15 mouse cellular contexts compared by ENCODE assay signal in genomic region chr7:51790690-51791560, GRCm38 (mm10).
DNase-seq lines count a peak whose midpoint lies in the region; ATAC-seq lines count a peak whose summit lies in the region.
"Had no signal": no experiment of that assay in that cellular context is flagged by ENCODE, and none has a peak within 500 bp of the region (broad histone marks: within the 10 kb centered on the region; RNA-seq: fewer than 3 reads in every experiment).

No protein-coding gene starts in this region.

- peak; percentile 40 for DNase-seq in neural tube, embryonic 11.5 days (ENCODE audit: low spot score)
- DNase-seq in neural tube, embryonic 10.5 days (ENCODE audit: extremely low spot score, low spot score) = no peak
- DNase-seq in midbrain, embryonic 11.5 days (ENCODE audit: low spot score, missing footprints) = no peak
- peak; percentile 90 for DNase-seq in retina, postnatal 1 day
- DNase-seq in liver, embryonic 11.5 days (ENCODE audit: low spot score) = no peak
- no peak for DNase-seq in thymus, postnatal 4 days
- DNase-seq: cerebellum, adult 8-10 months; gastrocnemius, postnatal 14 days; lung, postnatal 36 days had no signal

- H3K36me3 ChIP-seq in neural tube, embryonic 11.5 days (ENCODE audit: control insufficient read depth, insufficient read depth, low read length) = no peaks in the 10 kb centered on the region
- no peaks in the 10 kb centered on the region for H3K36me3 ChIP-seq in forebrain, embryonic 16.5 days (ENCODE audit: control insufficient read depth, insufficient read depth)
- no peaks in the 10 kb centered on the region for H3K36me3 ChIP-seq in midbrain, embryonic 11.5 days (ENCODE audit: control insufficient read depth, insufficient read depth, low read length)
- no peaks in the 10 kb centered on the region for H3K36me3 ChIP-seq in liver, embryonic 11.5 days (ENCODE audit: control insufficient read depth, insufficient read depth, low read length)

- no peaks in the 10 kb centered on the region for H3K27me3 ChIP-seq in neural tube, embryonic 11.5 days (ENCODE audit: control insufficient read depth, insufficient read depth, low read length)
- H3K27me3 ChIP-seq in forebrain, embryonic 16.5 days (replicated peaks; ENCODE audit: control insufficient read depth, insufficient read depth, low read length) = no peaks in the 10 kb centered on the region
- H3K27me3 ChIP-seq in midbrain, embryonic 11.5 days (ENCODE audit: control insufficient read depth, insufficient read depth, low read length) = no peaks in the 10 kb centered on the region
- no peaks in the 10 kb centered on the region for H3K27me3 ChIP-seq in liver, embryonic 11.5 days (replicated peaks; ENCODE audit: control insufficient read depth, insufficient read depth, low read length)

- ATAC-seq in neural tube, embryonic 11.5 days (ENCODE audit: insufficient read depth, low FRiP score, low TSS enrichment) = peak; percentile 76; the same call in 1 of the 2 replicates
- peak; percentile 83 for ATAC-seq in forebrain, embryonic 16.5 days
- peak; percentile 88; the same call in 1 of the 2 replicates for ATAC-seq in midbrain, embryonic 11.5 days (ENCODE audit: low FRiP score)
- ATAC-seq in erythroblast, adult 5-6 weeks (replicated peaks; ENCODE audit: low FRiP score, poor library complexity, severe bottlenecking) = no peak
- ATAC-seq in liver, embryonic 11.5 days (replicated peaks; ENCODE audit: low FRiP score) = no peak
- ATAC-seq: intestine, embryonic 16.5 days had no signal

- 64% methylated on average over 17 of the region's 17 CpGs for WGBS in neural tube, embryonic 11.5 days
- 28% methylated on average over 17 of the region's 17 CpGs for WGBS in forebrain, embryonic 16.5 days
- 61% methylated on average over 17 of the region's 17 CpGs for WGBS in midbrain, embryonic 11.5 days
- WGBS in liver, embryonic 11.5 days = 79% methylated on average over 17 of the region's 17 CpGs

- no peaks in the 10 kb centered on the region for H3K4me1 ChIP-seq in neural tube, embryonic 11.5 days (ENCODE audit: control insufficient read depth, insufficient read depth, low read length)
- peaks cover 7% of the 10 kb centered on the region for H3K4me1 ChIP-seq in forebrain, embryonic 16.5 days (replicated peaks; ENCODE audit: control insufficient read depth, insufficient read depth, low read length)
- H3K4me1 ChIP-seq in midbrain, embryonic 11.5 days (ENCODE audit: control insufficient read depth, insufficient read depth, low read length) = no peaks in the 10 kb centered on the region
- H3K4me1 ChIP-seq in liver, embryonic 11.5 days (replicated peaks; ENCODE audit: control insufficient read depth, insufficient read depth, low read length) = no peaks in the 10 kb centered on the region

- no peak overlapping the region; the same call in 1 of the 2 replicates for H3K27ac ChIP-seq in neural tube, embryonic 11.5 days (ENCODE audit: low read depth, low read length)
- H3K27ac ChIP-seq in forebrain, embryonic 16.5 days (ENCODE audit: low read length) = peak overlapping the region; percentile 68
- H3K27ac ChIP-seq in midbrain, embryonic 11.5 days (ENCODE audit: low read depth, low read length) = peak overlapping the region; percentile 28; the same call in 1 of the 2 replicates
- no peak overlapping the region for H3K27ac ChIP-seq in liver, embryonic 11.5 days (ENCODE audit: low read depth, low read length)
- H3K27ac ChIP-seq: liver, embryonic 14.5 days had no signal

- H3K4me2 ChIP-seq in neural tube, embryonic 11.5 days (ENCODE audit: low read depth) = no peak overlapping the region
- H3K4me2 ChIP-seq in forebrain, embryonic 16.5 days (ENCODE audit: low read length) = peak overlapping the region; percentile 22; the same call in 1 of the 2 replicates
- no peak overlapping the region for H3K4me2 ChIP-seq in midbrain, embryonic 11.5 days
- H3K4me2 ChIP-seq in liver, embryonic 11.5 days = no peak overlapping the region

- no peaks in the 10 kb centered on the region for H3K9me3 ChIP-seq in neural tube, embryonic 11.5 days (ENCODE audit: control insufficient read depth, low read length)
- no peaks in the 10 kb centered on the region for H3K9me3 ChIP-seq in forebrain, embryonic 16.5 days (ENCODE audit: control insufficient read depth, low read length)
- no peaks in the 10 kb centered on the region for H3K9me3 ChIP-seq in midbrain, embryonic 11.5 days (ENCODE audit: control insufficient read depth, low read length)
- H3K9me3 ChIP-seq in liver, embryonic 11.5 days (ENCODE audit: control insufficient read depth, low read length) = no peaks in the 10 kb centered on the region

- H3K9ac ChIP-seq in neural tube, embryonic 11.5 days (ENCODE audit: low read length) = no peak overlapping the region
- H3K9ac ChIP-seq in forebrain, embryonic 16.5 days (replicated peaks; ENCODE audit: low read depth, low read length) = no peak overlapping the region
- H3K9ac ChIP-seq in midbrain, embryonic 11.5 days (ENCODE audit: low read length) = no peak overlapping the region
- H3K9ac ChIP-seq in liver, embryonic 11.5 days (ENCODE audit: low read depth, low read length) = no peak overlapping the region
- H3K9ac ChIP-seq: liver, embryonic 14.5 days had no signal

- no peak overlapping the region for H3K4me3 ChIP-seq in neural tube, embryonic 11.5 days (ENCODE audit: low read depth, low read length)
- no peak overlapping the region for H3K4me3 ChIP-seq in forebrain, embryonic 16.5 days (replicated peaks; ENCODE audit: low read length)
- H3K4me3 ChIP-seq in midbrain, embryonic 11.5 days (ENCODE audit: low read depth, low read length) = no peak overlapping the region
- no peak overlapping the region for H3K4me3 ChIP-seq in liver, embryonic 11.5 days (ENCODE audit: low read depth, low read length)
- H3K4me3 ChIP-seq: erythroblast, embryonic 14.5 days; myocyte had no signal

Comparison
In these comparisons a context has a peak if more than half of its experiments do, and no peak if none do; other contexts are left out.
1. DNase-seq: peak in neural tube, embryonic 11.5 days (single experiment) and retina, postnatal 1 day (single experiment); none in neural tube, embryonic 10.5 days (single experiment), midbrain, embryonic 11.5 days (single experiment), liver, embryonic 11.5 days (single experiment) and thymus, postnatal 4 days (single experiment).
2. ATAC-seq: peak in neural tube, embryonic 11.5 days (single experiment), forebrain, embryonic 16.5 days (single experiment) and midbrain, embryonic 11.5 days (single experiment); none in erythroblast, adult 5-6 weeks (single experiment) and liver, embryonic 11.5 days (single experiment).
3. H3K27ac ChIP-seq: peak in forebrain, embryonic 16.5 days (single experiment) and midbrain, embryonic 11.5 days (single experiment); none in neural tube, embryonic 11.5 days (single experiment) and liver, embryonic 11.5 days (single experiment).